Mouse (Mus musculus) liver, postnatal 0 days (tissue): ENCODE data around the gene Irf2bpl.

ENCODE experiments used
- CTCF ChIP-seq: sonication (generic); IDR thresholded peaks from 2 replicates; pipeline ENCODE4 v1.5.1; 2016; ENCODE audit warnings: antibody characterized with exemption, low read depth
- EP300 ChIP-seq: IDR thresholded peaks from 2 replicates; pipeline ENCODE4 v1.6.1; 2016; ENCODE audit warnings: antibody characterized with exemption, low read depth, mild to moderate bottlenecking

DNA sequence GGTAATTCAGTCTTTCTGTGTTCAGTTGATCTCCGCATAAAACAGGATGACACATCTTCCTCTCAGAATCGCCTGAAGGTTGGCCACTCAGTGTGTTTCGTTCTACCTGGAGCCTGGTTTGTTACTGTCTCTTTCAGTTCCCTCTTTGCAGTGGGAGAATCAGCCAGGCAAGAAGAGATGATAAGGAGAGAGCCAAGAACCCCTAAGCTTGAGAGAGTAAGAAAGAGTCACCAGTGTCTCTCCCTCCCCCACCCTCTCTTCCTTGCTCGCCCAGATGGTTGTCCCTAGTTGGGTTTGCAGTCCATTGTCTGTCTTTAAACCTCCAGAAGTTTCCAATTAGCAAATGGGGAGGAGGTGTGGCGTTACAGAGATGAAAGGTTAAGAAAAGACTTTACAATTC is 8.5 kb downstream of the Irf2bpl start:
- TF ChIP-seq CTCF (no peak), EP300 (no peak)
